Mouse (Mus musculus) embryonic facial prominence, embryonic 12.5 days (tissue): Measurements from ENCODE around the gene Arnt. TPM values are rescaled to one million over a fixed set of nuclear protein-coding genes. Genes with fewer than 3 reads are reported as not detected.

Source experiments
- ATAC-seq: fragments of 200-750 bp; cut with Nextera tagmentation; 2 replicates; pipeline ENCODE4 v1.8.0; 2017; ENCODE audit not compliant: insufficient number of reproducible peaks, insufficient read depth, low FRiP score, low TSS enrichment
- H3K27ac ChIP-seq: fragments of 300-500 bp; sonication (generic); 2 replicates; pipeline ENCODE4 v1.5.1; 2016; ENCODE audit warnings: mild to moderate bottlenecking
- H3K27me3 ChIP-seq: fragments of 300-500 bp; sonication (generic); 2 replicates; pipeline ENCODE4 v1.6.1; 2016; ENCODE audit warnings: mild to moderate bottlenecking, moderate library complexity
- H3K36me3 ChIP-seq: fragments of 300-500 bp; sonication (generic); 2 replicates; pipeline ENCODE4 v1.6.1; 2016; ENCODE audit warnings: mild to moderate bottlenecking
- H3K4me1 ChIP-seq: fragments of 300-500 bp; sonication (generic); 2 replicates; pipeline ENCODE4 v1.6.1; 2016
- H3K4me2 ChIP-seq: fragments of 300-500 bp; sonication (generic); replicated peaks from 2 replicates; pipeline ENCODE4 v1.6.1; 2016; ENCODE audit warnings: mild to moderate bottlenecking, moderate library complexity
- H3K4me3 ChIP-seq: fragments of 300-500 bp; sonication (generic); 2 replicates; pipeline ENCODE4 v1.5.1; 2016; ENCODE audit warnings: mild to moderate bottlenecking
- H3K9ac ChIP-seq: fragments of 300-500 bp; sonication (generic); 2 replicates; pipeline ENCODE4 v1.6.1; 2016; ENCODE audit warnings: mild to moderate bottlenecking, moderate library complexity
- H3K9me3 ChIP-seq: fragments of 300-500 bp; sonication (generic); 2 replicates; pipeline ENCODE4 v1.6.1; 2016; ENCODE audit warnings: mild to moderate bottlenecking, moderate library complexity
- WGBS: fragments of 180-500 bp; shearing (Covaris S2); methylation state at CpG from one replicate; pipeline ENCODE4 v1.1.7; 2016; 5-methylcytosine and 5-hydroxymethylcytosine counted together
- polyA plus RNA-seq: library from polyadenylated mRNA; unstranded; fragments of >200 nt; fragmentation: Nextera tagmentation; extraction: Ambion mirVana; gene quantifications from 2 replicates; pipeline ENCODE4 v1.2.1, GENCODE M21; 2016

The Arnt gene
- polyA plus RNA-seq, 1 experiment from 2014 or later = 53.6 TPM

- Histone ChIP-seq H3K27me3 (no peaks in the 10 kb centered on the region), H3K4me1 (no peaks in the 10 kb centered on the region), H3K4me3 (no peak overlapping the region), H3K36me3 (peaks cover 8% of the 10 kb centered on the region; the same call in 1 of the 2 replicates), H3K9ac (no peak overlapping the region), H3K9me3 (no peaks in the 10 kb centered on the region), H3K4me2 (no peak overlapping the region), H3K27ac (no peak overlapping the region)
- 76% methylated on average over 9 of the region's 9 CpGs for WGBS
- no peak for ATAC-seq
Observed at GRCm38 (mm10) chr3:95511611-95512180, 77.5 kb downstream of the Arnt start.

GRCm38 (mm10) chr3:95516614-95517041 is 82.4 kb downstream of the Arnt start:
- no peaks in the 10 kb centered on the region for H3K9me3 ChIP-seq
- WGBS = 88% methylated on average over 3 of the region's 3 CpGs
- no peaks in the 10 kb centered on the region for H3K27me3 ChIP-seq
- no peak overlapping the region for H3K4me2 ChIP-seq
- no peak overlapping the region for H3K9ac ChIP-seq
- H3K27ac ChIP-seq = no peak overlapping the region
- H3K4me3 ChIP-seq = no peak overlapping the region
- no peaks in the 10 kb centered on the region for H3K36me3 ChIP-seq
- ATAC-seq = no peak
- peaks cover 4% of the 10 kb centered on the region; the same call in 1 of the 2 replicates for H3K4me1 ChIP-seq

DNA sequence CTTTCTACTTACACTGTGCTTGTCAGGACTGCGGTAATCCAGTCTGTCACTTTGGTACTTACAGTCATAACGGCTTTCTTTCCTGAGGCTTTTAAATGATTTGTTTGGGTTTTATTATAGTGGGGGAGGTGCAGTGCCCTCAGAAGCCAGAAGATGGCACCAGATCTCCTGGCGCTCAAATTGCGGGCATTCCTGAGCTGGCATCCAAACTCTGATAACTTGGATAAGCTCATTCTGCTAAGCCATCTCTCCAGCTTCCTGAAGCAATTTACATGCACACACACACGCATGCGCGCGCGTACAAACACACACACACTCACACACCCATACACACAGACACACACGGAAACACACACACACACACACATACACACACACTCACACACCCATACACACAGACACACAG is 83.3 kb downstream of the Arnt start:
- no peak for ATAC-seq
- no peak overlapping the region for H3K4me2 ChIP-seq

DNA sequence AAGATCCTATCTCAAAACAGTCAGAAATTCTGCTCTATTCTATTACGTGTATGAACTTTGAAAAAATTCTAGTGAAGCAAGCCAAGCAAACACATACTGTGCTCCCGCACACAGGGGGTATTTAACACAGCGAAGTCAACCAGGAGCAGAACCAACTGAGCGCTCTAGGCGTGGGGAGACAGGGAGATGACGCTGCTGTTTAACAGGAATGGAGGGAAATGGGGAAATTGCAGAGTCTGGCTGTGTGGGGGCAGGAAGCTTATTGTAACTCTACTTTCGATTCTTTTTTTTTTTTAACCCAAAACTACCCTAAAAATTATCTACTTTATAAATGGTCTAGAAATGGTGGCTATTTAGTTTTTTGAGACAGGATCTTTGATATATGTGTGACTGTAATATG is 84.7 kb downstream of the Arnt start:
- peaks cover 4% of the 10 kb centered on the region; the same call in 1 of the 2 replicates for H3K4me1 ChIP-seq
- no peak for ATAC-seq
- no peaks in the 10 kb centered on the region for H3K9me3 ChIP-seq
- no peak overlapping the region for H3K4me2 ChIP-seq
- H3K4me3 ChIP-seq = no peak overlapping the region
- no peak overlapping the region for H3K9ac ChIP-seq
- H3K36me3 ChIP-seq = no peaks in the 10 kb centered on the region
- no peaks in the 10 kb centered on the region for H3K27me3 ChIP-seq
- no peak overlapping the region for H3K27ac ChIP-seq
- WGBS = 79% methylated on average over 7 of the region's 7 CpGs

More for the DNA sequence above, 83.3 kb downstream of the Arnt start:
- Histone ChIP-seq H3K9ac (peak overlapping the region; percentile 19; the same call in 1 of the 2 replicates), H3K9me3 (no peaks in the 10 kb centered on the region), H3K4me3 (no peak overlapping the region), H3K27me3 (no peaks in the 10 kb centered on the region), H3K4me1 (peaks cover 4% of the 10 kb centered on the region; the same call in 1 of the 2 replicates), H3K27ac (no peak overlapping the region), H3K36me3 (no peaks in the 10 kb centered on the region)
- 27% methylated on average over 10 of the region's 10 CpGs for WGBS

- H3K9ac ChIP-seq = no peak overlapping the region
- WGBS = 67% methylated on average over 2 of the region's 2 CpGs
- H3K27ac ChIP-seq = no peak overlapping the region
- H3K36me3 ChIP-seq = no peaks in the 10 kb centered on the region
- no peak overlapping the region for H3K4me2 ChIP-seq
- no peak for ATAC-seq
- H3K27me3 ChIP-seq = no peaks in the 10 kb centered on the region
- H3K4me3 ChIP-seq = no peak overlapping the region
- peaks cover 4% of the 10 kb centered on the region; the same call in 1 of the 2 replicates for H3K4me1 ChIP-seq
- no peaks in the 10 kb centered on the region for H3K9me3 ChIP-seq
Observed at GRCm38 (mm10) chr3:95519315-95519714, 85.1 kb downstream of the Arnt start.

DNA sequence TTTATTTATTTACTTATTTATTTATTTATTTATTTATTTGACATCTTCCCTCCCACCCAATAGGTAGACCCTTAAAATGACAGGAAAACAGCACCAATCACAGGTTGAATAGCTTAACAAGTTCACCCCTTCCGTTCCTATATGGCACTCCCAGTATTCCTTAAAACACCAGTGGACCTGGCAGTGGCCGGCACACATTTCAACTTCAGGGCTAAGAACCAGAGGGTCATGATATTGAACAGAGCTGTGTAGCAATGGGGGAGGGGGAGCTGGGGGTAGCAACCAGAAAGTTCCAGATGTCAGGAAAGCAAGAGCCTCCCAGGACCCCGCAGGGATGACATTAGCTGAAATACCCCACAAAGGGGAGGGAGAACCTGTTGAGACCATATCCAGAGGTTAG is 85.9 kb downstream of the Arnt start:
- Histone ChIP-seq H3K9me3 (no peaks in the 10 kb centered on the region), H3K4me3 (no peak overlapping the region), H3K9ac (no peak overlapping the region), H3K36me3 (no peaks in the 10 kb centered on the region), H3K27me3 (no peaks in the 10 kb centered on the region), H3K4me2 (no peak overlapping the region), H3K4me1 (peaks cover 4% of the 10 kb centered on the region; the same call in 1 of the 2 replicates), H3K27ac (no peak overlapping the region)
- WGBS = 82% methylated on average over 3 of the region's 3 CpGs
- no peak for ATAC-seq

DNA sequence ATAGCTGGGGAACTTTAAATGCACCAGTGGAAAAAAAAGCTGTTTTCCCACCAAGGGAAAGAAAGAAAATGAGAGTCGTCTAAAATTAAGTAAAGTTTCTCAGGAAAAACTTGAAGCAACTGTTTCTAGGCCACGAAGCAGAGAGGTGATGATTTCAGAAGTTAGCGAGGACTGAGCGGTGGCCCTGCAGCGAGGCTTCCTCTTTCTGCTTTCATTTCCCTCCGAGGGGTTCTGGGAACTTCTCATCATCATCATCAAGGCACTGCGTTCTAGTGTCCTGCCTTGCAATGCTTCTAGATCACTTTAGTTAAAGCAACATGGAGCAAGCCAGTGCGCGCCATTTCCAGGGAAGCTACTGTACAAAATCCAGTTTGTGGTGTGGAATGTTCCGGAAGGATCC is 87.0 kb downstream of the Arnt start:
- Histone ChIP-seq H3K4me2 (no peak overlapping the region), H3K36me3 (no peaks in the 10 kb centered on the region), H3K27me3 (no peaks in the 10 kb centered on the region), H3K27ac (no peak overlapping the region), H3K4me3 (no peak overlapping the region), H3K4me1 (peaks cover 4% of the 10 kb centered on the region; the same call in 1 of the 2 replicates), H3K9me3 (no peaks in the 10 kb centered on the region), H3K9ac (no peak overlapping the region)
- 91% methylated on average over 10 of the region's 10 CpGs for WGBS
- ATAC-seq = no peak

DNA sequence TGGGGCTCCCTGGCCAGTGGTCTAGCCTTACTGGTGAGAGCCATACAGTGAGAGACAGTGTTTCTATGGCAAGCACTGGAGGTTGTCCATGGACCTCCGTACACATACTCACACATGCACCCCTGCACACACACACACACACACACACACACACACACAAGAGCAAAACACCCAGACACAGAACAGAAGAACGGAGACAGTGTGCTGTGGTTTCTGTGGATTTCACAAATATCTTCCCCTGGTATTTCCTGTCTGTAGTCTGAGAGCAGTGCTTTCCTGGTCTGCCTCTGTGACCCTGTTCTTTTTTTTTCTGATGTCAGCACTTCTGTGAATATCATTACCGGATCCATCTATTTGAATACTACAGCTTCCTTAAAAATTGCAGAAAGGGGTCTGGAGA is 89.5 kb downstream of the Arnt start:
- Histone ChIP-seq H3K27me3 (no peaks in the 10 kb centered on the region), H3K4me1 (no peaks in the 10 kb centered on the region), H3K27ac (peak overlapping the region; percentile 48; the same call in 1 of the 2 replicates), H3K36me3 (no peaks in the 10 kb centered on the region), H3K9ac (no peak overlapping the region), H3K4me3 (no peak overlapping the region), H3K4me2 (no peak overlapping the region), H3K9me3 (no peaks in the 10 kb centered on the region)
- ATAC-seq = no peak
- WGBS = 50% methylated on average over 3 of the region's 3 CpGs

- WGBS = 61% methylated on average over 2 of the region's 2 CpGs
- no peak for ATAC-seq
- no peak overlapping the region for H3K4me3 ChIP-seq
- no peaks in the 10 kb centered on the region for H3K4me1 ChIP-seq
- H3K4me2 ChIP-seq = no peak overlapping the region
- no peak overlapping the region; the same call in 1 of the 2 replicates for H3K27ac ChIP-seq
- H3K27me3 ChIP-seq = no peaks in the 10 kb centered on the region
- no peaks in the 10 kb centered on the region for H3K36me3 ChIP-seq
- no peaks in the 10 kb centered on the region for H3K9me3 ChIP-seq
- H3K9ac ChIP-seq = no peak overlapping the region
Observed at GRCm38 (mm10) chr3:95524673-95525072, 90.5 kb downstream of the Arnt start.

- Histone ChIP-seq H3K27me3 (no peaks in the 10 kb centered on the region), H3K9ac (no peak overlapping the region), H3K27ac (no peak overlapping the region), H3K4me2 (no peak overlapping the region), H3K9me3 (no peaks in the 10 kb centered on the region), H3K4me3 (no peak overlapping the region), H3K36me3 (no peaks in the 10 kb centered on the region), H3K4me1 (no peaks in the 10 kb centered on the region)
- no peak for ATAC-seq
Observed at GRCm38 (mm10) chr3:95526111-95526510, 91.9 kb downstream of the Arnt start.

DNA sequence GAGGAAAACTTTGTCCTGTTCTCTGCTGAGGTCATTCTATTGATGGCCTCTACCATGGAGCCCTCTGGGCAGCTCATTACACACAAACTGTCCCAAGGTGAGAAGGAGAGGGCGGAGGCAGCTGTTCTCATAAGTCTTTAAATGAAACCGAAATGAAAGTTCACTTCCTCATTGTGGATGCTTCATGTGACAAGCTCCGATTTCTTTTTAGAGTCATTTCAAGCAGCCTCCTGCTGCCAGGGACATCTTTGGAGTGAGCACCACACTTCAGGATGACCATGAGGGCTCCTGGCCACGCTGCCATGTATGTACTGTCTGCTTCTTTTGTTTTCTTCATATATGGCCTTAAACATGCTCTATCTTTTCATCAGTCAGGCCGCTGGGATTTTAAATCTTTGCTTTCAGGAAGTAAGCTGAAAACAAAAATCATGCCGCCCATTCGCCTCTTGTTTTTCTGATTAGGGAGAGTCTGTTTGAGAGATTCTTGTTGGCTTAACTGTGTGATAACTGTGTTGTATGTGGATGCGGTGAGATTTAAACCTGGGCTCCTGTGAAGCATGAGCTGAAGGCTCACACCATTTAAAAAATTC is 92.5 kb downstream of the Arnt start, which contains the start of gene Ctss:
TSS of gene Ctss (plus strand) at position 165 of the 590 bp plus-strand sequence.
- WGBS = 89% methylated on average over 8 of the region's 8 CpGs
- Histone ChIP-seq H3K4me2 (no peak within 1 kb of the TSS), H3K4me3 (no peak within 1 kb of the TSS), H3K4me1 (no peaks in the 10 kb centered on the region), H3K27me3 (no peaks in the 10 kb centered on the region), H3K36me3 (no peaks in the 10 kb centered on the region), H3K9me3 (no peaks in the 10 kb centered on the region), H3K27ac (no peak within 1 kb of the TSS), H3K9ac (no peak within 1 kb of the TSS)
- no peak for ATAC-seq

DNA sequence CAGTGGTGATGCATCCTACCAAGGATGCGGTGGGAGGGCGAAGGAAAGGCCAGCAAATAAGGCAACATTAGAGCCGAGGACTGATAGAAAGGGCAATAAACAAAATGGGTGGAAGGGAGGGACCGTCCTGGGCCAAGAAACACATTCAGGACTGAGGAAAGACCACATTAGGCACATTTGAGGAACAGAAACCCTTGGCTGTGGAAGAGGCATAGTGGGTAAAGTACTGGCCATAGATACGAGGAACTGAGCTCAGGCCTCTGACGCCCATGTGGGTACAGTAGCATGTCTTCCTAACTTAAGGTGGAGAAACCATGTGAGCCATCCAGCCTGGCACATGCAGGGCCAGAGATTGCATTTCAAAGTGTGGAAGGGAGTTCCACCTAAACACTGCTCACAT is 95.6 kb downstream of the Arnt start:
- no peaks in the 10 kb centered on the region for H3K27me3 ChIP-seq
- no peak overlapping the region for H3K4me3 ChIP-seq
- 92% methylated on average over 6 of the region's 6 CpGs for WGBS
- H3K9me3 ChIP-seq = no peaks in the 10 kb centered on the region
- H3K36me3 ChIP-seq = no peaks in the 10 kb centered on the region
- no peak for ATAC-seq
- no peak overlapping the region for H3K4me2 ChIP-seq
- H3K9ac ChIP-seq = no peak overlapping the region
- no peaks in the 10 kb centered on the region for H3K4me1 ChIP-seq
- no peak overlapping the region for H3K27ac ChIP-seq
